Mouse (Mus musculus) lung, adult 2 months (tissue): ENCODE data around the gene Rftn1. TPM values are rescaled to one million over a fixed set of nuclear protein-coding genes. Genes with fewer than 3 reads are reported as not detected.
A peak's percentile ranks its signal among the peaks of the same experiment; 100 is the strongest.

ENCODE experiments used
- DNase-seq: peaks from one replicate; pipeline ENCODE4 v3.0.0; 2022
- H3K4me1 ChIP-seq: fragments of 200-500 bp; 2 replicates; pipeline ENCODE4 v1.6.1; 2011; ENCODE audit warnings: low read length; ENCODE audit not compliant: control insufficient read depth, insufficient read depth
- H3K4me3 ChIP-seq: fragments of 200-500 bp; replicated peaks from 2 replicates; pipeline ENCODE3; 2011; ENCODE audit warnings: low read depth, mild to moderate bottlenecking, control low read depth, low read length; ENCODE audit errors: extremely low read depth
- CTCF ChIP-seq: fragments of 200-500 bp; IDR thresholded peaks from 2 replicates; pipeline ENCODE4 v1.5.1; 2011; ENCODE audit warnings: mild to moderate bottlenecking, low read length, control low read depth; ENCODE audit not compliant: insufficient read depth
- POLR2A ChIP-seq: fragments of 200-500 bp; IDR thresholded peaks from 2 replicates; pipeline ENCODE4 v1.6.1; 2011; ENCODE audit warnings: low read depth, mild to moderate bottlenecking, control low read depth, low read length, borderline replicate concordance; ENCODE audit errors: extremely low read depth
- WGBS: fragments of 180-500 bp; shearing (Covaris S2); methylation state at CpG from one replicate; pipeline ENCODE4 v1.1.7; 2018; 5-methylcytosine and 5-hydroxymethylcytosine counted together
- polyA plus RNA-seq: library from polyadenylated mRNA; depleted of rRNA; stranded (reverse); fragments of >200 nt; gene quantifications from 2 replicates; pipeline ENCODE4 v1.2.3, GENCODE M21; 2012; rRNA removed

Rftn1 gene
- polyA plus RNA-seq, 1 experiment, result 32.4 TPM

DNA sequence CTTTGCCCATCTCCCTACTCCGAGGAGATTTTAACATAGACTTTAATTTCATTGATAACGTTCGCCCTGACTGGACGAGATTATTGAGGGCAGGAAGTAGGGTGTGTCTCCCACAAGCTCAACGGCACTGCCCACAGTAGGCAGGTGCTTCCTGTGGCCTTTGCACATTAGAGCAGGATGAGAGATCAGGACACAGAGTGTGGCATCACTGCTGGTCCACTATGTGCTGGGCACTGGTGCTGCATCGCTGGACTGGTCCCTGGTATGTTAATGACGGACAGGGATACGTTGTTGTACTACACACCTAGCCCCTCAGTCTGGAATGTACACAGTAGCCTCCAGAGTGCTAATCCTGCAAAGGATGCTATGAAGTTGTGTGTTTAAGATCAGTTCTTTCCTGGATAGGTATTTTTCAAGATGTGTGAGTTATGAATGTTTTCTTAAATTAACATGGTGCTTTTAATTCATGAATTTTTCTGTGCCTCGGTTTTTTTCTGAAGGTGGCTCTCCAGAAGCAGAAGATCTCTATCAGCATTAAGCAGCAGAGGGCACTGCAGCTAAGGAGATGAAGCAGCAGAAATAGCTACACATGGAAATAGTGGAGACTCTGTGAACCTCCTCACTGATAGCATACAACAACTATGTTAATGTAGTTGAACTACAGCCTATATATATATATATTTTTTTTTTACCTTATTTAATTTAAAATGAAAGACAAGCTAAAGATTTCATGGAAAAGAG lies 221.8 kb downstream of the Rftn1 start:
- peak; percentile 28 for DNase-seq
- 22% methylated on average over 9 of the region's 9 CpGs for WGBS
- TF ChIP-seq POLR2A (no peak), CTCF (peak; percentile 11; the same call in 1 of the 2 replicates)
- peaks cover 3% of the 10 kb centered on the region; the same call in 1 of the 2 replicates for H3K4me1 ChIP-seq
- H3K4me3 ChIP-seq, result no peak overlapping the region

DNA sequence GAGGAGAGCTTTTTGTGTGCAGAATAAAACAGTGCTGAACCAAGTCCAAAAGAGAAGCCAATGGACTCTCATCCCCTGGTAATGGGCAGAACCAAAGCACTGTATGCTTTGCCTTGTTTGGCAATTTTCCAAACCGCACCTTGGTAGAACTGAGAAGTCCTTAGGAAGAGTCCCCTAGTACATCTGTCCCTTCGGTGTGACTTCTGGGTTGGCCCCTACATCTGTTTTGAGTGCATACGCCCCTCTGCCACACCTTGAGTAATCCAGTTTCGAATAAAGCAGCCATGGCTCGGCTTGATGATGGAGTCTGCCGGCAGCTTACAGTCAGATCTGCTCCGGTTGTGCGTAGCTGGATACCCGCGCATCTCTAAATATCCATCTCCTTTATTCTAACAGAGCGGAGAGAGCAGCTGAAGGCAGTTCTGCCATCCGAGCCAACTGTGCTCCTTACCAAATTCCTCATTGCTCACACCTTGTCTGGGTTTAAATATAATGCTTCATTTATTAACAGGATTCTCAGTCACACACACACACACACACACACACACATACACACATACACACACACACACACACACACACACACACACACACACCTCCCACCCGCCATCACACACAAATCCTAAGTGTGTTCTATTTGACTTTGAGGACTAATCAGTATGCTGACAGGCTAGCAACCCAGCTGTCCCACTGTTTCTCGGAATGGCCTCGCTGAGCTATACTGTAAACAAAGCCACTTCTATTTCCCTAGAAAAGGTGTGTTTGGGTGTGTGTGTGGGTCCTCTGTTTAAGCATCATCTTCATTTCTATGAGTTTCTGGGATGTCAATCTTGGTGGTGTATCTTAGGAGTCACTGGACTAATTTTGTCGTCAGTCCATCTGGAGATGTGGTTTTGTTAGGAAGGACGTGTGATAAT lies 224.4 kb downstream of the Rftn1 start:
- 83% methylated on average over 17 of the region's 17 CpGs for WGBS
- TF ChIP-seq POLR2A (no peak), CTCF (no peak)

GRCm38 (mm10) chr17:49965035-49965434 lies 225.4 kb downstream of the Rftn1 start:
- no peak for DNase-seq
- Histone ChIP-seq H3K4me3 (no peak overlapping the region), H3K4me1 (peaks cover 3% of the 10 kb centered on the region; the same call in 1 of the 2 replicates)
- 72% methylated on average over 7 of the region's 7 CpGs for WGBS
- TF ChIP-seq POLR2A (no peak), CTCF (no peak)

More for the DNA sequence above, 224.4 kb downstream of the Rftn1 start:
- no peak for DNase-seq
- H3K4me1 ChIP-seq, result peaks cover 3% of the 10 kb centered on the region; the same call in 1 of the 2 replicates
- H3K4me3 ChIP-seq, result no peak overlapping the region

GRCm38 (mm10) chr17:49964471-49964870 lies 226.0 kb downstream of the Rftn1 start:
- peaks cover 3% of the 10 kb centered on the region; the same call in 1 of the 2 replicates for H3K4me1 ChIP-seq
- 87% methylated on average over 6 of the region's 6 CpGs for WGBS
- no peak overlapping the region for H3K4me3 ChIP-seq
- no peak for TF ChIP-seq CTCF
- TF ChIP-seq POLR2A, result no peak
- DNase-seq, result no peak

DNA sequence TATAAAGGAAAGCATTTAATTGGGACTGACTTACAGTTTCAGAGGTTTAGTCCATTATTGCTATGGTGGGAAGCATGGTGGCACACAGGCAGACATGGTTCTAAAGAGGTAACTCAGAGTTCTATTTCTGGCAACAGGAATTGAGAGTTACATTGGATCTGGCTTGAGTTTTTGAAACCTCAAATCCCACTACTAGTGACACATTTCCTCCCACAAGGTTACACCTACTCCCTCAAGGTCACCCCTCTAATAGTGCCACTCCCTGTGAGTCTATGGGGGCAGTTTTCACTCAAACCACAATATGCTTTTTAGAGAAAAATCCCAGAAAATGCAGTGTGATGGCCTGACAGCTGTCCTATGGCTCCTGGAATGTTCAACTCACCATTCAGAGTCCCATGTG lies 231.5 kb downstream of the Rftn1 start:
- H3K4me3 ChIP-seq, result no peak overlapping the region
- TF ChIP-seq CTCF, result no peak
- no peak for TF ChIP-seq POLR2A
- DNase-seq, result no peak
- no peaks in the 10 kb centered on the region for H3K4me1 ChIP-seq

GRCm38 (mm10) chr17:49951856-49952607 lies 238.4 kb downstream of the Rftn1 start:
- Histone ChIP-seq H3K4me1 (no peaks in the 10 kb centered on the region; the same call in 1 of the 2 replicates), H3K4me3 (peak overlapping the region; percentile 44)
- peak; percentile 19 for DNase-seq
- WGBS, result 18% methylated on average over 22 of the region's 22 CpGs
- TF ChIP-seq CTCF (no peak), POLR2A (no peak)

DNA sequence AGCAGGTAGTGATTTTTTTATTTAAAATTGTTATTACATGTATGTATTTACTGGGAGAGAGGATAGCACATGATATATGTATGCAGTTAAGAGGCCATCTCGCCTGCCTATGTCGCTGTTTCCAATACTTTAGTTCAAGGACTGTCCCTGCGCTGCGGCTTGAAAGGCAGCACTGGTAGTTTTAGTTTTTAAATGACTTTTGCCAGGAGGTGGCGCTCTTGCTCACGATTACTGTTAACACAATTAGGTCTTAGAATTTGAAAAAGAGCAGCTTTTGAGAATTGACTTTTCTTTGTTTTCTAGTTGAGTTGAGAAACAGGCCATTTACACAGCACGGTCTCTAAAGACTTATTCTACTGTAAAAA lies 239.0 kb downstream of the Rftn1 start:
- WGBS, result 2% methylated on average over 7 of the region's 7 CpGs
- TF ChIP-seq POLR2A (no peak), CTCF (peak; percentile 41; the same call in 1 of the 2 replicates)
- no peak overlapping the region for H3K4me3 ChIP-seq
- peak; percentile 69 for DNase-seq
- H3K4me1 ChIP-seq, result no peaks in the 10 kb centered on the region; the same call in 1 of the 2 replicates

GRCm38 (mm10) chr17:49942674-49943073 lies 247.8 kb downstream of the Rftn1 start:
- WGBS, result 56% methylated on average over 6 of the region's 6 CpGs
- no peak overlapping the region for H3K4me3 ChIP-seq
- DNase-seq, result peak; percentile 19
- TF ChIP-seq CTCF (peak; percentile 75), POLR2A (no peak)
- H3K4me1 ChIP-seq, result no peaks in the 10 kb centered on the region

Other genes with a start within 250 kb of the Rftn1 start
- not detected in 2 replicates for gene Dazl, start 103.0 kb upstream of the Rftn1 start, polyA plus RNA-seq